ENCODE assay signal across 8 mouse cellular contexts in the genomic region with DNA sequence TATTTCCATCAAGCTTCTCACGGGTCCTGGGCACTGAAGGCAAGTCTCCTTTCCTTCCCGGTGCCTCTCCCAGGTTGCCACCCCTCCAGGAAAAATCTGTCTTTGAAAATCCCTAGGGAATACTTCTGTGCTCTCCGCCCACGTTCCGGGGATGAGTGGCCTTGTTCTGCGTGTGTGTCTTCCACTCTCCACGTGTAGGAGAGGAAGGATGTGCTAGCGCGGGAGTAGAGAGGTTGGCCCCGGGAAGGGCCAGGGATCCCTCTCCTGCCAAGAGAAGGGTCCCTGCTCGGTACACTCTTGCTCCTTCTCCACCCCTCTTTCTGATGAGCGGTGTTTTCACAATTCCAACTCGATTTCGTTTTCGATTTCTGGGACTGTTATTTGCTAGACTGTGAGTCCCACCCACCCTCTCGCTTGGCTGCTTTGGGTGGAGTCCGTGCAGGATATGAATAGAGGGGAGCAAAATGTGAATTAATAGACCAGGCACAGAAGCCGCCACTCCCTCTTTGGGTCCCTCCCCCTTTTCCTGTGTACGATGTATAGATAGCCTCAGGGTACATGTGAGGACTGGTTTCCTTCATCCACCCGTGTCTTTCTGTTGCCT. TPM values are rescaled to one million over a fixed set of nuclear protein-coding genes. Genes with fewer than 3 reads are reported as not detected.
DNase-seq lines count a peak whose midpoint lies in the region; ATAC-seq lines count a peak whose summit lies in the region.

No protein-coding gene starts in this region.

- no peak for ATAC-seq in heart, embryonic 13.5 days (ENCODE audit: extremely low read depth, insufficient number of reproducible peaks, low FRiP score, low TSS enrichment)
- ATAC-seq in liver, embryonic 15.5 days (ENCODE audit: insufficient read depth) = peak; percentile 33
- ATAC-seq in neural tube, embryonic 12.5 days (ENCODE audit: low FRiP score, low read depth) = no peak

- H3K9me3 ChIP-seq in erythroblast, embryonic 14.5 days (ENCODE audit: control insufficient read depth, low read length) = no peaks in the 10 kb centered on the region
- H3K9me3 ChIP-seq in heart, embryonic 13.5 days = no peaks in the 10 kb centered on the region
- H3K9me3 ChIP-seq in liver, embryonic 15.5 days (replicated peaks) = no peaks in the 10 kb centered on the region
- no peaks in the 10 kb centered on the region for H3K9me3 ChIP-seq in neural tube, embryonic 12.5 days

- H3K4me1 ChIP-seq in erythroblast, embryonic 14.5 days (ENCODE audit: control insufficient read depth) = peaks cover 2% of the 10 kb centered on the region; the same call in 1 of the 2 replicates
- peaks cover 5% of the 10 kb centered on the region; the same call in 1 of the 2 replicates for H3K4me1 ChIP-seq in heart, embryonic 13.5 days
- H3K4me1 ChIP-seq in liver, embryonic 15.5 days (replicated peaks) = no peaks in the 10 kb centered on the region
- no peaks in the 10 kb centered on the region for H3K4me1 ChIP-seq in neural tube, embryonic 12.5 days

- peak overlapping the region; percentile 79 for H3K9ac ChIP-seq in heart, embryonic 13.5 days
- H3K9ac ChIP-seq in liver, embryonic 15.5 days = peak overlapping the region; percentile 56
- peak overlapping the region; percentile 33 for H3K9ac ChIP-seq in neural tube, embryonic 12.5 days

- H3K27me3 ChIP-seq in erythroblast, embryonic 14.5 days (ENCODE audit: control insufficient read depth) = no peaks in the 10 kb centered on the region
- no peaks in the 10 kb centered on the region for H3K27me3 ChIP-seq in heart, embryonic 13.5 days (replicated peaks)
- no peaks in the 10 kb centered on the region for H3K27me3 ChIP-seq in liver, embryonic 15.5 days
- no peaks in the 10 kb centered on the region for H3K27me3 ChIP-seq in neural tube, embryonic 12.5 days (replicated peaks)

- peak overlapping the region; percentile 66 for H3K27ac ChIP-seq in heart, embryonic 13.5 days (replicated peaks)
- H3K27ac ChIP-seq in liver, embryonic 15.5 days (replicated peaks) = peak overlapping the region; percentile 82
- no peak overlapping the region for H3K27ac ChIP-seq in neural tube, embryonic 12.5 days

- peak; percentile 77 for DNase-seq in 3134 (ENCODE audit: extremely low read depth, insufficient read length, low spot score)
- DNase-seq in ZHBTc4 (ENCODE audit: low read depth, low spot score) = peak; percentile 29
- DNase-seq in kidney, postnatal 10 days = peak; percentile 45
- peak; percentile 40 for DNase-seq in telencephalon, adult 2 months (ENCODE audit: low read depth, low spot score)

- peak overlapping the region; percentile 65 for H3K4me3 ChIP-seq in erythroblast, embryonic 14.5 days (replicated peaks)
- peak overlapping the region; percentile 58 for H3K4me3 ChIP-seq in heart, embryonic 13.5 days
- peak overlapping the region; percentile 65 for H3K4me3 ChIP-seq in liver, embryonic 15.5 days (replicated peaks)
- H3K4me3 ChIP-seq in neural tube, embryonic 12.5 days = peak overlapping the region; percentile 49

- under 1% methylated on average over 20 of the region's 20 CpGs for WGBS in heart, embryonic 13.5 days
- whole genome bisulfite sequencing in liver, embryonic 15.5 days (ENCODE audit: insufficient replicate concordance) = under 1% methylated on average over 20 of the region's 20 CpGs
- WGBS in neural tube, embryonic 12.5 days = 1% methylated on average over 20 of the region's 20 CpGs

- peaks cover 14% of the 10 kb centered on the region for H3K36me3 ChIP-seq in erythroblast, embryonic 14.5 days (ENCODE audit: control insufficient read depth)
- H3K36me3 ChIP-seq in heart, embryonic 13.5 days = peaks cover 12% of the 10 kb centered on the region
- H3K36me3 ChIP-seq in liver, embryonic 15.5 days (replicated peaks) = peaks cover 12% of the 10 kb centered on the region
- H3K36me3 ChIP-seq in neural tube, embryonic 12.5 days = 0 out of 2 replicates have a peak, but pooled peaks cover 6% of the 10 kb centered on the region

- H3K4me2 ChIP-seq in heart, embryonic 13.5 days = peak overlapping the region; percentile 69
- H3K4me2 ChIP-seq in liver, embryonic 15.5 days = peak overlapping the region; percentile 72
- H3K4me2 ChIP-seq in neural tube, embryonic 12.5 days (replicated peaks) = peak overlapping the region; percentile 60

RNA-seq across cellular contexts. Expression of a gene that starts 0.9 kb away (rescaled TPM):
- polyA plus RNA-seq in erythroblast, embryonic 14.5 days (2012) = 0.35 and 0.40 TPM in 2 replicates
- 35.9 and 36.6 TPM in 2 replicates for polyA plus RNA-seq in heart, embryonic 13.5 days (2015; fragmentation: Nextera tagmentation; extraction: Ambion mirVana)
- 18.3 and 18.5 TPM in 2 replicates for polyA plus RNA-seq in liver, embryonic 15.5 days (2015; fragmentation: Nextera tagmentation; extraction: Ambion mirVana)
- 77.8 and 88.5 TPM in 2 replicates for polyA plus RNA-seq in neural tube, embryonic 12.5 days (2016; fragmentation: Nextera tagmentation; extraction: Ambion mirVana)

RNA-seq across cellular contexts. Expression of a gene that starts 1.6 kb away (rescaled TPM):
- polyA plus RNA-seq in erythroblast, embryonic 14.5 days (2012) = 3.1 and 3.7 TPM in 2 replicates
- 28.3 and 29.3 TPM in 2 replicates for polyA plus RNA-seq in heart, embryonic 13.5 days (2015; fragmentation: Nextera tagmentation; extraction: Ambion mirVana)
- polyA plus RNA-seq in liver, embryonic 15.5 days (2015; fragmentation: Nextera tagmentation; extraction: Ambion mirVana) = 16.2 and 17.5 TPM in 2 replicates
- polyA plus RNA-seq in neural tube, embryonic 12.5 days (2016; fragmentation: Nextera tagmentation; extraction: Ambion mirVana) = 57.7 and 68.8 TPM in 2 replicates

Comparison
In these comparisons a context has a peak if more than half of its experiments do, and no peak if none do; other contexts are left out.
1. RNA of a gene that starts 0.9 kb away (polyA plus RNA-seq): 77.8 to 88.5 TPM in neural tube, embryonic 12.5 days, 35.9 to 36.6 TPM in heart, embryonic 13.5 days and 18.3 to 18.5 TPM in liver, embryonic 15.5 days; 0.35 to 0.40 TPM in erythroblast, embryonic 14.5 days; every median in the first group is over 10 times any median in the second.
2. Peak in every context shown above with its lines, with median percentiles within 50 percentile points of each other: DNase-seq, H3K4me3 ChIP-seq, H3K4me2 ChIP-seq and H3K9ac ChIP-seq.